Mouse (Mus musculus): ENCODE measurements around the gene Pdcd1.
"Not testable (repeated sequence)": the region's sequence is repeated elsewhere in the genome, so short reads cannot be mapped to it uniquely, and the experiment has no call there.

The Pdcd1 gene

DNA sequence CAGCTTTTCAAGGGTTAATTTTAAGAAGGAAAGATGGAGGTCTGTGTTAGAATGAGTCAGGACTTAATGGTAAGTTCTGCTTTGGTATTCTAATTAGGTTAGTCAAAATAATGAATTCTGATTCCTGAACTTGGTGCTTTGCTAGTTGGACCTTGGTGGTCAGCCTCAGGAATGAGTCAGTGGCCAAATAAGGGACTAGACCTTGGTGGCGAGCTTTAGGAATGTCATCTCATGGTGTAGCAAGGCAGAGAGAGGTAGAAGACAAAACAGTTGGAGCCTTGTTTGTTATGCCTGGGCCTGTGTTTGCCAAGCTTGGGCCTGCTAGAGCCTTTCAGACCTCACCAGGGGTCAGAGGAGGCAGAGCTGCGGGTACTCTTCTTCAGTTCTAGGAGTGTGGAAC, 23.6 kb downstream of the Pdcd1 start:
- no peak for DNase-seq (ENCODE audit: low spot score)

GRCm38 (mm10) chr1:94027506-94028108, 24.7 kb downstream of the Pdcd1 start:
- DNase-seq (ENCODE audit: low spot score) = no peak

DNA sequence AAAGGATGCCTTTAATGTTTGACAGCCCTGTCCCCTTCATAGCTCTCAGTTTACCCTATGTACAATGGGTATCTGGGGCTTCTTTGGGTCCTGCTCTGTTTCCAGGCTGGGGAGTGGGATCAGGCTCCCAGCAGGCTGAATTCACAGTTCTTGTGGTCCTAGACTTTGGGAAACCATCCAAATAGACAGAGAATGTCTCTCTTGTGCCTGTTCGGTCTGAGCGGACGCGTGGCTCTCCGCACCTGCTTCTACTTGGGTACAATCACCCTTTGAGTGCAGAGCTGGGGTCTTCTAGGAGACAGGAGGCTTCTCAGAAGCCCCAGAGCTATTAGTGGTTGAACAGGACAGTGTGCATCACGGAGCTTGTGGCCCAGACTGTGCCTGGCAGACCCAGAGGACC, 32.2 kb downstream of the Pdcd1 start, which contains the start of gene Neu4:
TSS of gene Neu4 (plus strand) at position 301 of the 400 bp plus-strand sequence.
- DNase-seq (ENCODE audit: low spot score) = no peak

DNA sequence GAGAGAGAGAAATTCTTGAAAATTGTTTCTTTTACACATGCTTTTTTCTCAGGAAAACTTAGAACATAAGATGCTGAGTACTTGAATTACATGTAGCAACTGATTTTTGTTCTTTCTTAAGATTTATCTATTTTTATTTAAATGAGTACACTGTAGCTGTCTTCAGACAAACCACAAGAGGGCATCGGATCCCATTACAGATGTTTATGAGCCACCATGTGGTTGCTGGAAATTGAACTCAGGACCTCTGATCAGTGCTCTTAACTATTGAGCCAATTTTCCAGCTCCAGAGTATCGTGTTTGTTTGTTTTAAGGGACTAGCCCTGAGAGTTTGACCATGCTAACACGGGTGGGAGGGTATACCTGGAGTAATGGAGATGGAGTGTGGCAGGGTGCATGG, 40.7 kb downstream of the Pdcd1 start:
- DNase-seq (ENCODE audit: low spot score) = no peak

DNA sequence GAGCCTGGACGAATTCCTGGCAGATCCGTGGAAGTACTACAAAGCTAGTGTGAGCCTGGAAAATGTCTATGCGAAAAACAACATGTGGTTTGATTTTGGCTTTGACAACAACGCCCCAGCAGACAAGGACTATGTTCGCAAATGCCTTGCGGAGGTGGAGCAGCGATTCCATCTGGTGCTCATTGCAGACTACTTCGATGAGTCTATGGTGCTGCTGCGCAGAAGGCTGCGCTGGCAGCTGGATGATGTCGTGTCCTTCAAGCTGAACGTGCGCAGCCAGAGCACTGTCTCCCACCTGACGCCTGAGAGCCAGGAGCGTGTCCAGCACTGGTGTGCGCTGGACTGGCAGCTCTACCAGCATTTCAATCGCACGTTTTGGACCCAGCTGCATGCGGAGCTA, 43.5 kb downstream of the Pdcd1 start:
- DNase-seq (ENCODE audit: low spot score) = not testable (repeated sequence)

GRCm38 (mm10) chr1:94005954-94006506, 46.3 kb downstream of the Pdcd1 start:
- DNase-seq (ENCODE audit: low spot score) = not testable (repeated sequence)

DNA sequence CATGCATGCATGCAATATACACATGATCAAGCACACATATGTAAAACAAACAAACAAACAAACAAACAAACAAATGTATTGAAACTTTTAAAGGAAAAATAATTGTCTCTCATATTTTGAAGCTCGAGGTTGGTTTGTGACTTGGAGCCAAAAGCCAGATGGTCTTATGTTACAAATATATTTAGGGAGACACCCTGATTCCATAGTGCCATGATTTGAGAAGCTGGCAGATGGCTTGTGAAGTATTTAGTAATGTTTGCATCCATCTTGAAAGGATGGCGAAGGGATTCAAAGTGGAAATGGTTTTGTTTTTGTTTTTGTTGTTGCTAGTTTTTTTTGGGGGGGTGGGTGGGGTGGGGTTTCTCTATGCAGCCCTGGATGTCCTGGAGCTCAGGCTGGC, 51.3 kb downstream of the Pdcd1 start:
- DNase-seq (ENCODE audit: low spot score) = no peak

DNA sequence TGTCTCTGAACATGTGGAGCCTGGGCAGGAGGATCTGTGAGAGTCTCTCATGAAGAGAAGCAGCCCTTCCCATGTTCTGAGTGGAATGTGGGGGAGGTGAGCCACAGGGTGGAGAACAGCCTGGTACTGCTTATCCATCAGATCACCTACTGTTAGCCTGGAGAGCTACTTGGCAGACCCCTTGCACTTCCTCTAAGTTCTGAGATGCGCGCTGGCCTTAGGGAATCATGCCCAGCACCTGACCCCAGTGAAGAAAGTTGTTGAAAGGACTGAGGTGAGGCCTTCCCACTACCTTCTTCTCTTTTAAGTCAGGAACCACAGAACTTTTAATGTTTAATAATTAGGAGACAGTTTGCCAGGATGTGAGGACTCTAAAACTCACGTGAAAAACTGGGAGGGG, 60.9 kb downstream of the Pdcd1 start:
- DNase-seq (ENCODE audit: low spot score) = not testable (repeated sequence)

DNA sequence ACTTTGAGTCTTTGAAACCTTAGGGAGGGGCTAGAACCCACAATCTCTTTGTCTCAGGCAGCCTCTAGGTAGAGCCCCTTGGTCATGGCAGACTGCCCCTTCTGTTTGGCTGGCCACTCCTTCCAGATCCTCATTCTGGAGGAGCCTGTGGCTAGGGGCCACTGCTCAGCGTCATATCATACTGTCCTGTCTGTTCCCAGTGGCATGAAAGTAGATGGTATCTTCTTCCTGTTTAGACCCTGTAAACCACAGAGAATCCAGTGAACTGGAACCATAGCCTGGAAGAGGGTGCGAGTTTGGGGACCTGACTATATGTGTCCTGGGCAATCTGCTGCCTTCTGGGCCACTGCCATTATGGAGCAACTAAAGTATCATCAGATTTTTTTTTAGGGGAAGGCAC, 61.3 kb downstream of the Pdcd1 start:
- DNase-seq (ENCODE audit: low spot score) = not testable (repeated sequence)

DNA sequence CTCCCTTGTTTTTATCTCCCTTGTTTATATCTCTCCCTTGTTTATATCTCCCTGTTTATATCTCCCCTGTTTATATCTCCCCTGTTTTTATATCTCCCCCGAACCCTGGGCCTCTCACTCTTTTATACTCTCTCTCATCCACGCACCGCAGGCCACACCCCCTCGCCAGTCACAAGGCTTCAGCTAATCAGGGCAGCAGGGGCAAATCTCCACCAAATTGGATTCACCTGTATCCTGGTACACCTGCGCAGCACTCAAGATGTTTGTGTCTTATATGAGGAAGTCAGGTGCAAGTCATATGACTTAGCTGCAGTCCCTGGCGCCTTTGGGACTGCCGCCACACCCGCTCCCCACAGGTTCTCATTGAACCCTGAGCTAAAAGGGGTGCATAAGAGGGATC, 62.1 kb downstream of the Pdcd1 start, which contains the start of gene Gal3st2c:
TSS of gene Gal3st2c (plus strand) at position 301 of the 400 bp plus-strand sequence.
- DNase-seq (ENCODE audit: low spot score) = not testable (repeated sequence)

- DNase-seq (ENCODE audit: low spot score) = no peak
Measured at GRCm38 (mm10) chr1:93988786-93989185, 63.6 kb downstream of the Pdcd1 start.
